Mouse (Mus musculus) liver, adult (tissue): ENCODE results near the gene H3f3a.

Experiments
- GATA4 ChIP-seq: IDR thresholded peaks from 2 replicates; pipeline ENCODE4 v1.6.1; 2014; ENCODE audit warnings: mild to moderate bottlenecking, low read length; ENCODE audit not compliant: insufficient replicate concordance

The H3f3a gene

GRCm38 (mm10) chr1:180762679-180763078 lies 51.1 kb downstream of the H3f3a start:
- TF ChIP-seq GATA4, result no peak

GRCm38 (mm10) chr1:180762180-180762579 lies 51.6 kb downstream of the H3f3a start:
- no peak for TF ChIP-seq GATA4

GRCm38 (mm10) chr1:180757956-180758520 lies 55.7 kb downstream of the H3f3a start:
- no peak for TF ChIP-seq GATA4

- TF ChIP-seq GATA4, result no peak
These were observed 56.3 kb downstream of the H3f3a start for GRCm38 (mm10) chr1:180757252-180757955.

GRCm38 (mm10) chr1:180756711-180757110 lies 57.0 kb downstream of the H3f3a start:
- no peak for TF ChIP-seq GATA4

GRCm38 (mm10) chr1:180754376-180754775 lies 59.4 kb downstream of the H3f3a start:
- TF ChIP-seq GATA4, result no peak

- TF ChIP-seq GATA4, result no peak
These were observed 61.6 kb downstream of the H3f3a start for GRCm38 (mm10) chr1:180752115-180752514.
